Mouse (Mus musculus) lung, postnatal 10 days (tissue): ENCODE results near the gene Hoxa5.

Source experiments
- DNase-seq: peaks from one replicate; pipeline ENCODE4 v3.0.0; 2021

The Hoxa5 gene

DNA sequence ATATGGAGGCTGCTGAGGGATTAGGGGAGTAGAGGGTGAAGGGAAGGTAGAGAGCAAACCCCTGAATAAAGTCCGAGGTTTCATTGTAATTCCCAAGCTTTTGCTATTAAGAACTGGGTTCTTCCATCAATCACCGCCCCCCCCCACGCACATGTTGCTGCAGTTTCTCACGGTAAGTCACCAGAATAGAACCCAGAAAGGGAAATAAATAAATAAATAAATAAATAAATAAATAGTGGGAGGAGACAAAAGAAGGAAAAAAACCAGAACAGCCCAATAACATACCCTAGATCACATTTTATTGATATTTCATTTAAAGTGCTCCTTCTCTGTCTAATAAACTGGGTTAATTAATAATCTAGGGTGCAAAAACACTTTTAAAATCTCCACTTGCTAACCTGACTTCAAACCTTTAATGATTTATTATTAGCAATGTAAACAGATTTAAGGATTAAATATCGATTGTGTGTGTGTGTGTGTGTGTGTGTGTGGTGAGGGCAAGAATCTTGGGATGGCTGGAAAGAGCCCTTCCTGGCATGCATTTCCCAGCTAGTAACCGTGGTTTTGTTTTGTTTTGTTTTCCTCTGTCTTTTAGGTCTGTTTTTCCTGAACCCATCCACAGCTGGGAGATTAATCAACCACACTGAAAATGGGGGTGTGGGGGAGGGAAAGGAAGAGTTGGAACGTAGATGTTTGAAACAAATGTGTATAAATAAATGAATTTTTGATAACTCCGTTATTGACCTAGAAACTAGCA is 42.9 kb downstream of the Hoxa5 start:
- no peak for DNase-seq

GRCm38 (mm10) chr6:52160511-52161335 is 43.7 kb downstream of the Hoxa5 start:
- peak; percentile 82 for DNase-seq

DNA sequence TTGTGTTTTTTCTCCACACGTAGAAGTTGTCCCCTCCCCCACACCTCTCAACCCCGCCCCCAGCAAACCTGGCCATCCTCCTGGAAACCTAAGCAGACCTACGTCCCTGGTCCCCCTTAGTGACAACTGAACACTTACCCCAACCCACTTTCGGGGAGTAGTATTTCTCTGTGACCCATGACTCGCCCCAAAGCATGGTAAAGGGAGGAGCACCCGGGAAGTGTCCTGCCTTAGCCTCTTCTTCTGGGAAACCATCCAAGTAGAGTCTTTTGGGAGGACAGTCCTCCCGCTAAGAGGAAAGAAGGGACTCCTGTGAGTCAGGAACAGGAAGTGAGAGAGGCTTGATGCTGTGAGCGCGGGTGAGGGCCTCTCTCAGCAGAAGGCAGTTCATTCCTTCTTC is 44.4 kb downstream of the Hoxa5 start:
- DNase-seq = peak; percentile 67

- DNase-seq = peak; percentile 72
These were observed 45.1 kb downstream of the Hoxa5 start for GRCm38 (mm10) chr6:52159164-52159761.

DNA sequence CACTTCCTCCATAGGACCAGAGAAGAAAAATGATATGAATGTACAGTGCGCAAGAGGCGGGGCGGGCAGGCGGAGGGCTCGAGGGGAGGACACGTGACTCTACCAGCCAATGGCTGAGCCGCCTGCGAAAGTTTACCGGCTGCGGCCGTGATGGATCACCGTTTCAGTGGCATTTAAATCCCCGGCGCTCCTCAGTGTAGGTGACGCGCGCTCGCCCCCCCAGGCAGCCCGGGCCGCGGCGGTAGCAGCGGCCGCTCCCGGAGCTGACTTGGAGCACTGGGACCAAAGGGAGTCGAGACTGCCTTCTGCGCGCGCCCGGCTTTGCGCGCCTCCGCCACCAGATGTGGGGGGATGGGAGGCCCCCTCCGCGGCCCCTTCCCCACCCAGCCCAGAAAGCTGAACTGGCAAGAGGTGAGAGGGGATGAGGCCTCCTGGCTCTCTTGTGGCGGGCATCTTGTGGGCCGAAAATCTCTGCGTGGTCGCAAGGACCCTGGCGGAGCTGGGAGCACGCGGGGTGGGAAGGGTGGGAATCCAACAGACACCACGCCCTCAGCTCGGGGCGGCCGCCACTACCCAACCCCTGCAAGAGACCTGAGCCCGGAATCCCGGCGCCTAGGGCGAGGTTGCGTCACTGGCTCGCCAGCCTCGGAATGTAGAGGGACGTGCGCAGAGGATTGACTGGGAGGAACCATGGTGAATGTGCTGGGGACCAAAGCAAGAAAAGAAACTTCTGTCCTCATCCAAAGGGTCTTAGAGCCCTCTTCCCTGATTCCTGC is 45.9 kb downstream of the Hoxa5 start, which contains the start of gene Hoxa1:
Gene Hoxa1 (minus strand): TSS at position 42 of the 776 bp plus-strand sequence.
- DNase-seq = peak; percentile 93

GRCm38 (mm10) chr6:52157466-52158275 is 46.7 kb downstream of the Hoxa5 start:
- no peak for DNase-seq

- no peak for DNase-seq
These were observed 47.7 kb downstream of the Hoxa5 start for GRCm38 (mm10) chr6:52156551-52157200.

- DNase-seq = no peak
These were observed 48.9 kb downstream of the Hoxa5 start for GRCm38 (mm10) chr6:52155471-52155870.

GRCm38 (mm10) chr6:52154044-52154443 is 50.3 kb downstream of the Hoxa5 start:
- DNase-seq = no peak

DNA sequence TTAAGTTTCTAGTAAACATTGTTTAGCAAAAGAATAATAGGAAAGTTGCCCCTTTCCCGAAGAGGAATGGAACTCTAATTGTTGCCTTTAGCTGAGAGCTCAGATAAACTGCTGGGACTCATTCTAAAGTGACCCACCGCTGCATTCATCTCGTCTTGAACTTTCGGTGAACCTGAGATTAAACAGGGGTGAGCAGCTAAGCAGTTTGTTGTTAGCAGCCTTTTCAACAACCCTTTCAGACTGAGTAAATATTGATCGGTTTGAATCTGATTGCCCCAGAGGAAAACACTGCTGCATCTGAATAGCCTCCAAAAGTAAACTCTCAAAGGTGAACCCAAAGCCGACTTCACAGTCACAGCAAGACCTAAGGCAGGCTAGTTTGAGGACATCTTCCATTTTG is 51.1 kb downstream of the Hoxa5 start:
- no peak for DNase-seq

DNA sequence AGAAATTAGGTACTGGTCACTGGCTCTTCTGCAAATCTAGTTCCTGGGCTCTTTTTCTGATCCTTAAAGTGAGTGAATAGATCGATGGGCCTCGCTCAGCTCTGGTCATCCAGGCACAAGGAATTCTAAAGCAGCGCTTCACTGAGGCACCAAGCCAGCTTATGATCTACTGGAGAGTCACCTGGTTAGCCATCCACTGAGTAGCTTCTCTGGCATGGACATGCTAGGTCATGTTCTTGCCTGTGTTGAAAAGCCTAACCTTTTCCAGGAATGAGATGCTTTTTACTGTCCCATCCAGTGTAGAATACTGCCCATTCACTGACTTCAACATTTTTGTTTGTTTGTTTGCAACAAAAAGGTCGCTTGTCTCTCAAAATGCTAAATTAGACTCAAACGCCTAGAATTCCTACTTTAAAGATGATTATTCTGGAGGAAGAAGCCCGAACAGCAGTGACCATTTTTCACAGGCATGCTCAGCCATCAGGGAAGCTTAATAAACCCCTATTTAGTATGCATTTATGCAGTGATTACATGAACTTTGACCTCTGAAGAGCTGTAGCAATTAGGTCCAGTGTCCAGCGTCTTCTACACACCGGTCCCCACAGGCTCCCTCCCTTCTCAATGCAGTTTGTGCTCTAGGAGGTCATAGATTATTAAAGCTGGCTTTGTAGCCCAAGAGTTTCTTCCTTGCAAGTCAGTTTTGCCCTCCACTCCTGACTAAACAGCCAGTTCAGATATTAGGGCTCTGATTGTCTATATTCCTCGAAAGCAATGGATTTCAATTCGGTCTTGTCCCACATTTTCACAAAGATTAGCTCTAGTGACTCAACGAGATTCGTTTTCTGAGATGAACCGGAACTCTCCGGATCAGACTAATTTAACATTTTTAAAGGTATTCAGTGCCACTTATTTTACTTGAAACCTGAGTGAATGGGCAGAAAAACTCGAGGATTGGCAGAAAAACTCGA is 51.9 kb downstream of the Hoxa5 start:
- no peak for DNase-seq
